Mouse (Mus musculus) lung, postnatal 0 days (tissue): ENCODE data around the gene Paox.

Experiments
- CTCF ChIP-seq: IDR thresholded peaks from 2 replicates; pipeline ENCODE4 v1.5.1; 2016; ENCODE audit warnings: antibody characterized with exemption, mild to moderate bottlenecking
- EP300 ChIP-seq: IDR thresholded peaks from 2 replicates; pipeline ENCODE4 v1.6.1; 2016; ENCODE audit warnings: antibody characterized with exemption, mild to moderate bottlenecking, control low read depth

DNA sequence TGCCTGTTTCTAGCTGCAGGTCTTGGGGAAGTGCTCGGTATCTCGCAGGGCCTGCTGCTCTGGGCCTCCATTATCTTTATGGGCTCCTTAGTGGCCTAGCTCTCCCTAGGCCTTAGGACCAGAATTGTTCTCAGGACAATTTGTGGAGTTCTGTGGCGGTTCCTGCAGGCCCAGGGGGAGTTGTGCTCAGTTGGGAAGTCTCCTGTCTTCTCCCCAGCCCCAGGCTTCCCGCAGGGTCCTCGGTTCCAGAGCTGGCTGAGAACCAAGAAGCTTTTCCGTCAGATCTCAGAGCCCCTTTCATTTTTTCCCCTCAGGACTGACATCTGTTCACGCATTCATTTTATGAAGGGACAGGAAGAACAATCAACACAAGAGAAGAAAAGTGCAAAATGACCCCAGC lies 49.1 kb downstream of the Paox start, which contains the start of gene Olfr522:
- TF ChIP-seq CTCF (no peak), EP300 (no peak)
